Mouse (Mus musculus) erythroblast, embryonic 14.5 days (primary cell): ENCODE data around the gene Sh3d19.

Experiments used
- GATA1 ChIP-seq: IDR thresholded peaks from 2 replicates; pipeline ENCODE4 v1.6.1; 2012; ENCODE audit warnings: low read length, inconsistent platforms, mixed read lengths
- TAL1 ChIP-seq: IDR thresholded peaks from 3 replicates; pipeline ENCODE4 v1.6.1; 2012; ENCODE audit warnings: low read length, inconsistent platforms, mixed read lengths

DNA sequence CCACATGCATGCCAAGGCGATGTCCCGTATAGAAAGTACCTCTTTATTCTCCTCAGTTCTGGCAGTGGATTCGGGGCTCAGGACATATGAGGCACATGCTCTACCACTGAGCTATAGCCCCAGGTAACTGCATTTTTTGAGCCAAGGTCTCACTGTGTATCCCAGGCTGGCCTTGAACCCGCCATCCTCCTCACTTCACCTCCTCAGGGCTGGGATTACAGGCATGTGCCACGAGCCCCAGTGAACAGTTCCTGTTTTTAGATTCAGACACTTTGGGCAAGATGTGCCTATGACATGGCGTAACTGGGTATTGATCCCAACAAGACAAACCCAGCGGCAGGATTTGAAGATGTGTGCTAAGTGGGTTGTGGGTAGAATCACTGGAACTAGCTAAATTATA is 99.9 kb downstream of the Sh3d19 start:
- TF ChIP-seq GATA1 (no peak), TAL1 (no peak)
